Mouse (Mus musculus) gastrocnemius, postnatal 36 days (tissue): ENCODE measurements around the gene Arl13a. TPM values are rescaled to one million over a fixed set of nuclear protein-coding genes. Genes with fewer than 3 reads are reported as not detected.
"Not testable (repeated sequence)": the region's sequence is repeated elsewhere in the genome, so short reads cannot be mapped to it uniquely, and the experiment has no call there.

ENCODE experiments used
- DNase-seq, 2 experiments: peaks; one replicate each; pipeline ENCODE4 v3.0.0; 2022
- intact Hi-C: fragments of 180-260 bp; cut with DNase I; formaldehyde crosslinking; loops from one replicate; pipeline ENCODE4 v1.15.1; 2025
- long read RNA-seq, 2 experiments: library from polyadenylated mRNA; stranded (forward); transcript quantifications; one replicate each; pipeline ENCODE4 v2.0.0; 2021
- total RNA-seq, 2 experiments: library from RNA; stranded (reverse); gene quantifications; 2 replicates each; pipeline ENCODE4 v1.2.3; 2021

Gene Arl13a
- total RNA-seq = not detected
- long read RNA-seq, experiment 1 = 0 reads
- long read RNA-seq, experiment 2 = 0 reads

DNA sequence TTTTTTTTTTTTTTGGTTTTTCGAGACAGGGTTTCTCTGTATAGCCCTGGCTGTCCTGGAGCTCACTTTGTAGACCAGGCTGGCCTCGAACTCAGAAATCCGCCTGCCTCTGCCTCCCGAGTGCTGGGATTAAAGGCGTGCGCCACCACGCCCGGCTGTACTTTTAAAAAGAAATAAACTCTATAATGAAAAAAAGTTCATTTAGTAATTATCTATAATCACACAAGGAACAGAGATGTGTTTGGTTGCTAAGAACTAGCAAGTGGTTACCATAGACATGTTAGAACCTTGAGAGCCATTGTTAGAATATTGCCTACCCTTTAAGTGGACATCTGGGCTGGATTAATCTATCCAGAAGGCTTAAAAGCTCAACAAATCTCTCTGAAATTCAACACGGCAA is at the start of gene Arl13a:
Arl13a (plus strand) TSS at position 301 of the 400 bp plus-strand sequence.
- DNase-seq, intact Hi-C loops: not testable (repeated sequence)

DNA sequence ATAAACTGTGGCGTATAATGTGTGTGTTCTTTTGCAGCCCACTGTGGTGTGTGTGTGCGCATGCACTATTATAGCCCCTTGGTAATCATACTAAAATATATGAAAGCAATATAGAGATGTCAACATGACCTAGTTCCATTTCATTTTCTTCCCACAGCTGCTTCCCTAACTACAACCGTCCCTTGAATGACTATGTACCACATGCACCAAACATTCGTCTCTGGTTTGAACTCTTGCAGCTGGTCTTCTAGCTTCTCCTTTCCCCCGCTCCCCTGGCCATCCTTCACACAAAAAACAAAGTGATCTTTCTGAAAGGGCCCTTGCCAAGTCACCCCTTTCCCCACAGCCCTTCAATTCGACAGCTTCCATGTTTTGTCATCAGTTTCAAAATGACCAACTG is 47.3 kb upstream of the Arl13a start:
- no peak for DNase-seq
- intact Hi-C loops = no loop called here

DNA sequence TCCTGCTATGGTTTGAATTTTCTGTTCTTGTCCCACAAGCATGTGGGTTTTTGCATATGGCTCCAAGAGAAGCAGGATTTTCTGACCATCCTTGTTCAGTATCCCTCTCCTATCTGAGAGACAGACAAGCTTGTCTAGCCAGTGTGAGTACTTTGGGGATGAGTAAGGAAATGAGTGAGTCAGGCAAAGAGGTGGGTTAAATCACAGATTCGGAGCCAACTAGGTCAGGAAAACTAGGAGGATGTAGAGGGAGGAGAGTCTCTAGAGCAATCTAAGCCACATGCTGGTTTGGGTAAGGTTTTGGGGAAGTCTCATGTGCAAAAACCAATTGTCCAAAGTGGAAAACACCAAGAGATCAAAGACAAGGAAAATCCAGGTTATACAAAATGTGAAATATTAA is 45.8 kb upstream of the Arl13a start:
- DNase-seq = no peak
- intact Hi-C loops = no loop called here

DNA sequence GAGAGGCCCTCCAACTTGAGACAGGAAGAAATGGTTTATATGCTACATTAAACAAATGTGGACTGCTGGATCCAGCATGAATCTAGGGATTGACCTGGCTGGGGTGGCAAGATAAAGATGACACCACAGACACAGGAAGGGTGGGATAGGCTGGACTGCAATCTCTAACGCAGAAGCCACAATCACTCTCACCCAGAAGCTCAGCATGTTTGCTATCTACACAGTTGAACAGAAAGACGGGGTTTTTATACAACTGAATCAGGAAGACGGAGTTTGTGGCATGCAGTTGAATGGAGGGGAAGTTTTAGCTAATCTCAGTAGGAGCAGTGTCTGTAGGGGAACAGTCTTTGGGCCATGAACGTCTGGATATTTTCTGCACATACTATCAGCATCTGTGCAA is 45.3 kb upstream of the Arl13a start:
- intact Hi-C loops = no loop called here
- no peak for DNase-seq

DNA sequence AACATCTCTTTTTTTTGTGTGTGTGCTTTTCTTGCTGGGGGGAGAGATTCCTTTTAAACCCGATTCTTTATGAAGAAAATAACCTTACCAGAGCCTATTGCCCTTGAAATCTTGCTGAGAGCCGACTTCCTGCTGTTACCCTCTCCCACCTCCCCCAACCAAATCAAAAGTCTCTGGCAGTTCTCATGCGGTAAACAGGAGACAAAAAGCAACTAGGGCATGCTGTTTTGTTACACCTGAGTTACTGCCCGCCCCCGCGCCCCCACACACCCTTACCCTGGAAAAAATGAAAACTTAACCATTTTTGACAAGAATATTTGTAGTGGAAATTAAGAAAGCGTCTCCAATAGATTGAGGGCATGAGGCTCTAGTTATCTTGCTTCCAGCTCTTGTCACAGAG is 29.1 kb upstream of the Arl13a start:
- no peak for DNase-seq
- intact Hi-C loops = no loop called here

DNA sequence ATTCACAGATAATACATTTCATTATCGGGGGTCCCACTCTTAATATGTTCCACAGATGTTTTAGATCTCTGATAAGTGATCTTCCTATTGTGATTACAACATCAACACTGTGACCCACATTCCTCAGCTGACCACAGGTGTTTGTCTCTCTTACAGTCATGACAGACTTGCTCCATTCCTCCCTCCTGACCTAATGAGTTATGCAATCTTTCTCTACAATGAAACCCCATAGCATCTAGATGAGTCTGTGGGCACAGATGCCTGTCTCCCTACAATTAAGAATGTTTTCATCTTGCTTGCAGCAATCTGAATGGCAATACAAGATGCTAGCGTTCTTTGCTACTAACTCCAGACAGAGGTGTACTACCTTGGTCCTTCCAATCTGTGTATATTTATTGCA is 26.9 kb upstream of the Arl13a start:
- no peak for DNase-seq
- intact Hi-C loops = no loop called here

DNA sequence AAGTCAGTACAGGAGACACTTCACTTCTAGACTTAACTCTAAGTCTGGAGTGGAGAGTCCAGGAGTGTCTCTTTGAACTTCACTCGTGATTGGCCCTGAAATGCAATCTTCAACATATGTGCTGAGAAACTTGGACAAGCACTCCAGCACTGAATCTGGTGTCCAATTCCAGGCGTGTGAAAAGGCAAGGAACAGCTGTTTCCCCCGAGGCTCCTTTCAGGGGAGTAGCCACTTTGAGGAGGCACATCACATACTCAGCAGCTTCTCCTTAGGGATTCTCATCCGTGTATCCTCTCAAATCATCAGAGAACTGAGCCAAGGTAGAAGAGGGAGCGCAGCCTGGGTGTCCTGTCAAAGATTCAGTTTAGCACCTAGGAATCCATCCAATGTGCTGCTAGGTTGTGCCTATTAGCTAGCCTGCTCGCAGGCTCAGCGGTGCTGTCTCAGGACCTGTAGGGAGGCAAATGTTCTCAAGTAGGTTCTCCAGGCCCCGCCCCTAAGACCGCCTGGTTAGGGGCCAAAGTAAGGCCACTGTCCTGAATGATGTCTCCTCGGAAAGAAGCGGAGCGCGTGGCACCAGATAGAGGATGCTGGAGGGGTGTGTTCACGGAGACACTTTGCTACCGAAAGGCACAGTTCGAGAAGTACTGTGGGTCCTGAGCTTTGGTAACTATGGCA is 25.1 kb upstream of the Arl13a start, which contains the start of gene Xkrx:
Xkrx (minus strand) TSS at position 34 of the 678 bp plus-strand sequence.
- intact Hi-C loops = no loop called here
- no peak for DNase-seq

DNA sequence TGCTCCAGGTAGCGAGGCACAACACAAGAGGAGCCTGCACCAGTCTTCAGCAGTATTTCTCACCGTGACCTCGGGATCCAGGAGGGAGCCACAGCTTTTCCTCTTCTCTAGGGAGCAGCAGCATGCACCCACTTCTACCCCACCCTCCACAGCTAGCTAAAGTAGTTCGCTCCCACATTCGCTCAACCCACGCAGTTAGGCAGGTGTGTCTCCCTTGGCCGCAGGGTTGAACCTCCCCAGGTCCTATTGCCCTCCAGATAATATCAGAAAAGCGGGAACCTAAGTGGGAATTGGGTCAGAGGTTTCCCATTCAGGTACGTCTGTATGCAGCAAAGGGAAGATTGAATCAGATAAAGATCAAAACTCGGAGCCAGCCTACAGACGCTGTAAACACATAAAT is 24.5 kb upstream of the Arl13a start:
- no peak for DNase-seq
- intact Hi-C loops = no loop called here

DNA sequence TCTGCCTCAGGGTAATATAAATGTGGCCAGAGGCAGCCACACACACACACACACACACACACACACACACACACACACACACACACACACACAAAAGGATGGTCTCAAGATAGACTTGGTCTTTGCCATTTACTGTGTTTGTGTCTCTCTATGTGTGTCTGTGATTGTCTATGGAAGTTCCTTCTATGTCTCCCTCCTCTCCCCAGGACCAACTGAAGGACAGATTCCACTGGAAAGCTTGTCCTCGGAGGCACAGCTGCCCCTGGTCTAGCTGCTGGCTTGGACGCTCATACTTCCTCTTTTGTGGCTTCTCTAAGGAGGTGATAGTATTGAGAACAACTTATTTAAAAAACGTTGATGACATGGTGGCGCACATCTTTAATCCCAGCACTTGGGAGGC is 23.8 kb upstream of the Arl13a start:
- DNase-seq = no peak
- intact Hi-C loops = no loop called here

DNA sequence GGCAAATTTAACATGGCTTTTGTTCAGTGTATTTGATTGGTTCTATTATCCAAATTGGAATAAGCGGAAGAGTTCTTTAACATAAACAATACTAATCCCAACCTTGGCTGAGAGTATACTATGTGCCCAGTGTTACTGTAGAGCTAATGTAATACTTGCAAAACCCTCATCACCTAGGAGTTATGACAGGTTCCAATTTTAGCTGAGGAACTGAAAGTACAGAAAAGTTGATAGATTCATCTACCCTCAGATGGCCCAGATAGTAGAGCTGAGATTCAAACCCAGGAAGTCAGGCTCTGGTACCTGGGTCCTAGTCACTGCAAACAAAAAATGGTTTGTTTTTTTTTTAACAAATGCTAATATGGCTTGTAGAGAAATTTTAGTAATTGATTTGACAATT is 16.7 kb upstream of the Arl13a start:
- no peak for DNase-seq
- intact Hi-C loops = no loop called here

DNA sequence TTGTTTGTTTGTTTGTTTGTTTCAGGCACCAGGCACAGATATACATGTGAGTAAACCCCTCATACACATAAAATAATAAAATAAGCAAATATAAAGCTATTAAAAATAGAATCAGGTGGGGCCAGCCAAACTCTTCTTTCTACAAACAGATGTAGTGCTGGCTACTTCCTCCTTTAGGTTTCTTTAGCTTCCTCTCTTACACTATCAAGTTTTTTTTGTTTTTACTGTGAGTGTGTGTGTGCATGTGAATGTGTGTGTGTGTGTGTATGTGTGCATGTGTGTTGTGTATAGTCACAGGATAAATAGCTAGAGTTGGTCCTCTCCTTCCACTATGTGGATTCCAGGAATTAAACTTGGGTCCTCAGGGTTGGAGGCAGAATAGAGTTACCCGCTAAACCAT is 12.6 kb upstream of the Arl13a start:
- DNase-seq = no peak

DNA sequence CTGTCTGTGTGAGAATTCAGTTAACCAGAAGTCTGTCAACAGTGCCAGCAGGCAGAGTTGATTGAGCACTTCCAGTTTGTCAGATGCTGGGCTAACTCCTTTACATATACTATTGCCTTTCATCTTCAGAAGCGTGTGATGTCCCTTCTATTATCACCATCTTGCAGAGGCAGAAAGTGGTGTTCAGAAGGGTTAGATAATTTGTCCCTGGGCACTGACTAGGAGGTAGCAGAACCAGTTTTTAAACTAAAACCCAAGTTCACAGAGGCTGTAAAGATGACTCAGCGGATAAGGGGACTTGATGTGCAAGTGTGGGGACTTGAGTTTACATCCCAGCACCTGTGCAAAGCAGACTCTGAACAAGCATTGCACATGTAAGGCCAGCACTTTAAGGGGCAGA is 21.2 kb downstream of the Arl13a start:
- DNase-seq = no peak
- intact Hi-C loops = no loop called here

More for the DNA sequence above, 12.6 kb upstream of the Arl13a start:
- intact Hi-C loops = no loop called here

DNA sequence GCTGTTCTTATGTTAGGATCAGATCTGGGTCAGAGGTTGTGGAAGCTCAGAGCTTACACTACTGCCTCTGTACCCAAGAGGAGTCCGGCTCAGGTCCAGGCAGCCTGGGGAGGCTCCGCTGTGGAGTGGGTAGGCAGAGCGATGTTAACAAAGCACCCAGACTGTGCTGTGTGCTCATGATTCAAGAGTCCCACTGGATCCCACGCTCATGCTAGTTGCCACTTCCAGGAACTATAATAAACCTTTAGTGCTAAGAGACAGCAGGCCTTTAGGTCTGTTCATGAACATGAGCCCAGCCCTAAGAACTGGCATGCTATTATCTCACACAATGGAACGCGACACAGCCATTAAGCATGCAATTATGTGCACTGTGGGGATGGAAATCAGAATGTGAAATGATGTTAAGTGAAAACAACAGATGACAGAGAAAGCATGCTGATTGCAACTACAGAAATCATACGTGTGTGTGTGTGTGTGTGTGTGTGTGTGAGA is 23.9 kb downstream of the Arl13a start:
- no peak for DNase-seq
- intact Hi-C loops = no loop called here

DNA sequence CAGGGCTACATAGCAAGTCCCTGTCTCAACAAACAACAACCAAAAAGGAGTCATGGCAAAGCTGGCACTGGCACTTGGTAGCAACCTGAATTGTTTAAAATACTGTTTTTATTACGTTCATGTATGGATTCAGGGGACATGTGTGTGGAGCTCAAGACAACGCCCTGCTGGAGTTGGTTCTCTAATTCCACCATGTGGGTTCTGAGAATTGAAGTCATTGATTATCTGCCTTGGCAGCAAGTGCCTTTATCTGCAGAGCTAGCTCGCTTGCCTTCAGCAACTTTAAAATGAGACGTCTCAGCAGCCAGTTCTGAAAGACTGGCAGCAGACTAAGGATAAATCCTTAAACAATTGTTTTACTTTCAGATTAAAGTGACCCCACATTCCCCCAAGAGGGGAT is 30.9 kb downstream of the Arl13a start:
- DNase-seq = no peak
- intact Hi-C loops = no loop called here

DNA sequence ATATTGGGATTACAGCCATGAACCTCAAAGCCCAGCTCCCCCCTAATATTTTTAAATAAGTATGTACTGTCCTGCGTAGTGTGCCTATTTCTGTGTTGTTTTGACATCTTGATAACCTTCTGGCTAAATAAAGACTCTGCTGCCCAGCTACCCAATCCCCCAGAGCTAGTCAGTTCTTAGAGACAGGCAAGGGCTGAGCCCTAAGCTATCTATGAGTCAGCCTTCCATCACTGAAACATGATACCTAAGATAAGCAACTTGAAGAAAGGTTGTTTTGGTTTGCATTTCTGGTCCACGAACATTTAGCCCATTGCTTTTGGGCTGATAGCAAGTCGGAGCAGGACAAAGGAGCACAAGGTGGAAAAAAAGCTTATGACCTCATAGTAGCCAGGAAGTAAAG is 33.3 kb downstream of the Arl13a start:
- intact Hi-C loops = no loop called here
- no peak for DNase-seq

DNA sequence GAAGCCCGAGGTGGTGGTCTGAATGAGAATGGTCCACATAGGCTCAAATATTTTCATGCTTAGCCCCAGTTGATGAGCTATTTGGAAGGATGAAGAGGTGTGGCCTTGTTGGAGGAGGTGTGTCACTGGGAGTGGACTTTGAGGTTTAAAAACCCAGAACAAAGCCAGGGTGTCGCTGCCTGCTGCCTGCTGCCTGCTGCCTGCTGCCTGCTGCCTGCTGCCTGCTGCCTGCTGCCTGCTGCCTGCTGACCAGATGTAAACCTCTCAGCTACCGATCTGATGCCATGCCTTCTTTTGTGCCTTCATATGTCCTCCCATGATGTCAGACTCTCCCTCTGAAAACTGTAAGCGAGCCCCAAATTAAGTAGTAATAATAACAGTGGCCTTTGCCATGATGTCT is 34.6 kb downstream of the Arl13a start, which contains the start of gene Nox1:
Nox1 (minus strand) TSS at position 101 of the 400 bp plus-strand sequence.
- DNase-seq = no peak
- intact Hi-C loops = no loop called here

DNA sequence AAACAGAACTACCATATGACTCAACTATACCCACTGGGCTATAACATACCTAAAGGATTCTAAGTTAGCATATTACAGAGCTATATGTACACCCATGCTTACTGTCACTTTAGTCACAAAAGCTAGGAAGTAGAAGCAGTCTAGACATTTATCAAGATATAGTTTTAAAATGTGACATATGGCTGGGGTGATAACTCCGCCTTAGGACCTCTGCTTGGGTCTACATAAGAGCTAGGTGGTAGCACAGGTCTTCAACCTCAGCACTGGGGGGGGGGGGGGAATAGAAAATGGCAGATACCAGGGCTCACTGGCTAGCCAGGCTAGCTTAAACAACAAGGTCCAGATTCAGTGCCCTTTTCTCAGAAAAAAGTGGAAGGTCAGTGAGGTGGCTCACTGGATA is 45.7 kb downstream of the Arl13a start:
- intact Hi-C loops = no loop called here
- no peak for DNase-seq

DNA sequence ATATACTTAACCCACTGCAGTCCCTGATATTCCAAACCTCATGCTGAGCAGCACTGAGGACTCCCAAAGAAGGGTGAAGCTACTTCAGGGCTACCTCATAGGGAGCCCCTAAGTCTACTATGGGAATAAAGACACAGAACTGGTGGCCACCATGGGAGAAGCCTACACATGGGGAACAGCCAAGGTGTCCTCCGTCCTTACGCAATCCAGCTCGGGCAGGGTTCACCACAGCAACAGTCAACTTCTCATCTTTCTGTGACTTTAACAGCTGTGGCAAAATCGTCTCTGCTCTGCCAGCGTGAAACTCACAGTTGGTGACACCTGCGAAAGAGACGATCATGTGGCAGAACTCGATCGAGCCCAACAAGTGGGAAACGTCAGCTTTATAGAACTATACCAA is 51.0 kb downstream of the Arl13a start:
- DNase-seq = no peak
- intact Hi-C loops = no loop called here

DNA sequence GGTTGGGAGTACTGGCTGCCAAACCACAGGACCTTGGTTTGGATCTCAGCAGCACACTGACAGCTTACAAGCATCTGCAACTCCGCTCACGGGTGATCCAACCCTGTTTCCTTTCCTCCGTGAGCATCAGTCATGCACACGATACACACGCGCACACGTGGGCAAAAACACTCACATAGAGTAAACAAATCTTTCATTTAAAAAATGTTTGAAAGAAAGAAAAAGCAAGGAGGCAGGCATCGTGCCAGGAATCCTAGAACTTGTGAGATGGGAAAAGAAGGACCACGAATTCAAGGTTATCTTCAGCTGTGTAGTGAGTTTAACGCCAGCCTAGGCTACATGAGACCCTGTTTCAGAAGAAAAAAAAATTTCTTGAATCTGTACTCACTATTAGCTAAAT is 58.6 kb downstream of the Arl13a start:
- DNase-seq = no peak
- intact Hi-C loops = no loop called here

DNA sequence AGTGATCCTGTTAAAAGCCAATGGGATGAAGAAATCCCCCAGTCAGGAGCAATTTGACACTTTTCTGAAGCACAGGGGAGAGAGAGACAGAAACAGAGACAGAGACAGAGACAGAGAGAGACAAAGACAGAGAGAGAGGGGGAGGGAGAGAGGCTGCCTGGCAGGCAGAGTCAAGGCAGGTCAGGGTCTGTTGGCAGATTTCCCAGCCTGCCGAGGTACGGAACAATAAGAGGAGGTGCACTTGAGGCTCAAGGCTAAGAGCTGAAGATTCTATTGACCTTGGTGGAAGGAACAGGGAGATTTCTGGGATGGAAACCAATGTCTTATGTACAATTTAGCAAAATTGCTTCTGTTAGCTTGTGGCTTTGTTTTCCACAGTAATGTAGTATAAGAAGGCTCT is 60.9 kb downstream of the Arl13a start:
- DNase-seq = no peak
- intact Hi-C loops = no loop called here
